Mouse (Mus musculus) gastrocnemius, postnatal 14 days (tissue): ENCODE measurements at regions not wholly inside any gene's neighbourhood (a gene's known extent, or its start where the extent isn't known, plus 50 kb on each side); places are given as distances from the start of the nearest gene placed in this dataset.
A peak's percentile ranks its signal among the peaks of the same experiment; 100 is the strongest.

Experiments
- DNase-seq: peaks from one replicate; pipeline ENCODE4 v3.0.0; 2021; ENCODE audit warnings: mixed read lengths
- intact Hi-C: fragments of 180-260 bp; cut with DNase I; formaldehyde crosslinking; loops from one replicate; pipeline ENCODE4 v1.15.1; 2025; ENCODE audit warnings: low total_unique reads

- intact Hi-C loops = no loop called here
- no peak for DNase-seq
Measured at GRCm38 (mm10) chr10:125696159-125696558, 269.8 kb upstream of the Lrig3 start.

GRCm38 (mm10) chr10:125725077-125725680 lies 240.8 kb upstream of the Lrig3 start:
- peak; percentile 58 for DNase-seq
- intact Hi-C loops = no loop called here

- DNase-seq = no peak
- intact Hi-C loops = no loop called here
Measured at GRCm38 (mm10) chr10:125725681-125726139, 240.3 kb upstream of the Lrig3 start.

DNA sequence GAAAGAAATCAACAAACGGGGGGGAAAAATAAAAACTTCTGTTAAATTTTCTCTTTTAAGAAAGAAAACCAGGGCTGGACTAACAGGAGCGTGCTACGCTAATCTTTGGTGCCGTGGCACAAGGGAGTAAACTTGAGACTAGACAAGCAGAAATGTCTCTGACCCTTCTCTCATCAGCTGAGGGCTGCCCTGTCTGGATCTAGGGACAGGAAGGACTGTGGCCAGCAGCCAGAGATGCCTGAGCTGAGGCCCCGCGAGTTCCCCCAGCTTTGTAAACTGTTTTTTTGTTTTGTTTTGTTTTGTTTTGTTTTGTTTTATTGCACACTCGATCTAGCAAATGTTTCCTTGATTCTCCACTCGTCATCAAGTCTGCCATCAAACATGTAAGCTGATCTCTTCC lies 239.4 kb upstream of the Lrig3 start:
- intact Hi-C loops = no loop called here
- peak; percentile 15 for DNase-seq

- no peak for DNase-seq
- intact Hi-C loops = no loop called here
Measured at GRCm38 (mm10) chr10:125735744-125736494, 230.0 kb upstream of the Lrig3 start.

GRCm38 (mm10) chr10:125743181-125743580 lies 222.8 kb upstream of the Lrig3 start:
- intact Hi-C loops = no loop called here
- DNase-seq = no peak

DNA sequence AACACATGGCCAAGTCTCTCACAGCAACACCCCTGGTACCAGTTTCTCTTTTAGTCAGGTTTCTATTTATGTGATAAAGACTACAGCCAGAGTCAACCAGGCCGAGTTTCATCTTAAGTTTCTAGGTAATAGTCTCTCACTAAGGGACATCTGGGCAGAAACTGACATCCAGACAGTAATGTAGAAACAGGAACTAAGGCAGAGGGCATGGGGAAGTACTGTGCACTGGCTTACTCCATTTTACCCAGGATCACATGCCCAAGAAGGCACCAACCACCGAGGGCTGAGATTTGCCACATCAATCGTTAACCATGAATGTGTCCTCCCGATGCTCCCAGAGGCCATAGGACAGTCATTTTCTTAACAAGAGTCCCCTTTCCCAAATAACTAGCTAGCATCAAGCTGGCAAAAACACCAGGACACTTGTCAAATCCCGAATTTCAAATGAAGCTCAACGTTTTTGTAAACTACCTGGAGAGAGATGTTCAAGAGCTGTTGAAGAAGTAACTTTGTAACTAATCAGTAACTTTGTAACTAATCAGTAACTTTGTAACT lies 216.9 kb upstream of the Lrig3 start:
- DNase-seq = no peak
- intact Hi-C loops = no loop called here

- DNase-seq = no peak
- intact Hi-C loops = no loop called here
Measured at GRCm38 (mm10) chr10:125752506-125753218, 213.3 kb upstream of the Lrig3 start.

DNA sequence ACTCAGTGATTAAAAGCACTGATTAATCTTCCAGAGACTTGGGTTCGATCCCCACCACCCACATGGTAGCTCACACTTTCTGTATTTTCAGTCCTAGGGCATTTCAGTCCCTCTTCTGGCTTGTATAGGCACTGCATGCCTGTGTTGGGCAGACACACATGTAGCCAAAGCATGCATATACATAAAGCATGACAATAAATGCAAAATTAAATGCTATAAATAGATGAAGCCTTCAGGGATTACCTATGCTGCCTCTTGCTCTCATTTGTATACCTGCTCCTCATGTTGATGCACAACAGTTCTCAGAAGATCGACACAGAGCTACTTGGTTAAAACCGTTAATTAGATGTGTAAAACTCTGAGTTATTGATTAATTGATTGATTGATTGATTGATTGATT lies 206.8 kb upstream of the Lrig3 start:
- intact Hi-C loops = no loop called here

GRCm38 (mm10) chr10:125762367-125763068 lies 203.4 kb upstream of the Lrig3 start:
- DNase-seq = no peak
- intact Hi-C loops = no loop called here

More for the DNA sequence above, 206.8 kb upstream of the Lrig3 start:
- DNase-seq = no peak

DNA sequence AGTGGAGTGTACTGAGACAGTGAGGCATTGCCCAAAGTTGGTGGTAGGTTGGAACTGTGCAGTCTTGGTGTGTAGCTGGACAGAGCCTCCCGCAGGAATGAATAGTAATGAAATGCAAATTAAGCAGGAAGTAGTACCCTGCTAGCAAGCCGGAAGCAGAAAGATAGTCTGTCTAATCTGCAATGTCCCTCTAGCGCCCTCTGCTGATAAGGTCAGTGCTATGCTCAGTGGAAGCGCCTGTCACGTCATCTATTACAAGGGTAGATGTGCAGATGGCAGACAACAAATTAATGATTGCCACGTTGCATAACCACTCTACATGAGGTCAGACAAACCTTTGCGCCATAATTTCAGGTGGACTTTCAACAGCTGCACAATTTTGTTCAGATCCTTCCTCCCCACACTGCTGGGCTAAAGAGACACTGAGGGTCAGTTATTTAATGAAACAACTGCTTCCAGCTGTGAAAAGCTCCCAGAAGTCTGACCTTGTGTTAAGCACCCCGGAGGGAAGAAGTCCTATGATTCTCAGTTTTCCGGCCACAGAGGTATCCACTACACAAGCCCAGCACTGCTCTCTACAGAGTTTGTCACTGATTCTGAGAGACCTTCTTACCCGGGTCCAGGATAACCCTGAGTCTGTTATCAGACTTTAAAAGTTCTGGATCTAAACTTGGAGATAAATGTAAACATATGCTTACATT lies 201.4 kb upstream of the Lrig3 start:
- intact Hi-C loops = no loop called here
- DNase-seq = no peak

DNA sequence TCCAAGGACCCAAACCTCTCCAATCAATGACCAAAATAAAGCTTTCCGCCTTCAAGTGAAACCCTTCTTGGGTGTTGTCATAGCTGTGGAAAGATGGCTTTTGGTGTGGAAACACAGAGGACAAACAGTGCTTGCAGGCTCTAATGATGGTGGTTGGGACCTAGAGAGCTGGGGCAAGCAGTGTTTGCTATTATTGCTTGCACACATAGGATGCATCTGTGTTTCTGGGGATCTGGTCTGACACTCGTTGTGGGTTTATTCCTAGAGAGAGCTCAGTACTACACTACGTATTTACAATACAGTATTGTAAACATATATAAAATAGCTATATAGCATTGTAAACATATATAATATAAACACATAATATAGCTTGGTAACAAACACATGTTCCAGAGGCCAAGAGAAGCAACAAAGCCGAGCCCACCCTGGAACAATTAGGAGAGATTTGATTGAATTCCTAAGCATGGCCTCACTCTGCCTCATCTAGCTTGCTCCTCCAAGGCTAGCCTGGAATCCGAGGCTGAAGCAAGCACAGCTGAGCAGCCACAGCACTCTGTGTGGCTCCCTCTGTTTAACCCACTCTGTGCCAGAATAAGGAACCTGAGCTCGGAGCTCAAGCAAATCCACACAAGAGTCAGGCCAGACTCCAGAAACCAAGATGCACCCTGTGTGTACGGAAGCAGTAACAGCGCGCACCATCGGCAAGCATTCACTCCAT lies 200.7 kb upstream of the Lrig3 start:
- intact Hi-C loops = no loop called here
- DNase-seq = no peak

DNA sequence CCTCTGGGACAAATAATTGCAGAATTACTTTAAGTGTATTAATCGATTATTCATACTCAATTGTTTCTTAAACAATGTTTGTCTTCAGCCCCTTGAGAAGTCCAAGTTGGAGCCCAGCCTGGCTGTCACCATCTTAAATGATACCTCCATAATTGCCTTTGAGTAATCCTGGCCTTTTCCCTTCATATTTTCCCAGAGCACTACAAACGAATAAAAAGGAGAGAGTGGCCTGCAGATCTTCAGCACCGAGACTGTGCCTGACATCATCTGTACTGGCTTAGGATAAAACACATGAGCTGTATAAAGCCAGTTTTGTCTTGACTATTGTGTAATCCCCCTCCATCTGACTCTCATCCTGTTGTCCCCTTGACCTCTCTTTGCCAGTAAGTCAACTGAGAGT lies 197.7 kb upstream of the Lrig3 start:
- DNase-seq = no peak
- intact Hi-C loops = no loop called here

- no peak for DNase-seq
- intact Hi-C loops = no loop called here
Measured at GRCm38 (mm10) chr10:125773541-125773940, 192.4 kb upstream of the Lrig3 start.

DNA sequence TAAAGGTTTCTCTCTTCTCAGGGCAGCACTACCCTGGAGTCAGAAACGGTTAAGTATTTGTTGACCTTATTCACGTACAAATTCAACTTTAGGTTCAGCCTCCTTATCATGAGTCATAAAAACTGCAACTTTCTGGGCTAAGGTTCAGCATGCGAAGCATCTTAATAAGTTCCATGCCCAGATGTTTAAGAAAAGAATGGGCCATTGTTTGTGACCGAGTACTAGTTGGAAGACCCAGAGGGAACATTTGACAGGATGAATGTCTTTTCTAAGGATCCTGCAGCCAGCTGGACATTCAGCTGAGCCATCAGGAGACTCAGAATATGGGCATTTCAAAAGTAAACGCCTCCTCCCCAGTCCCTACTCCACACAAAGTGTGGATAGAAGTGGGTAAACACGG lies 183.5 kb upstream of the Lrig3 start:
- intact Hi-C loops = loop anchor here (10.0 kb wide), 2 partner anchors 212 to 752 kb away; no protein-coding TSS in a partner anchor

DNA sequence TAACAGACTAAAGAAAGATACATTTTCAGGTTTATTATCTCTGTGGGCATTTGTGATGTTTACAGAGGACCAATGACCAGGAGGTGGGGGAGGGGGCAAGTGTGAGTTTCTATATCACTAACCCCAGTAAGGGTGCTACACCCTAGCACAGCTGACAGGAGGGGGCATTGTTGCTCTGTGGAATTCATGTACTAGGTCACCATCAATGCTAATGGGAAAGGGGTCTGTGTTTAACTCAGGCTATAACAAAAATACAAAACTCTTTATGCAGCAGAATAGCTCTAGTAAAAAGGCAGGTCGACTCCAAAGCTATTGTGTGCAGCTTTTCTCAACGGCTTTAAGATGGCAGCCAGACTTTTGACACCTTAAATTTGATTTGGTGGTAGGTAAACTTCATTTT lies 181.1 kb upstream of the Lrig3 start:
- DNase-seq = peak; percentile 40
- intact Hi-C loops = loop anchor here (10.0 kb wide), 2 partner anchors 210 to 750 kb away; no protein-coding TSS in a partner anchor

More for the DNA sequence above, 183.5 kb upstream of the Lrig3 start:
- no peak for DNase-seq

- intact Hi-C loops = loop anchor here (10.0 kb wide), 2 partner anchors 209 to 749 kb away; no protein-coding TSS in a partner anchor
- peak; percentile 9 for DNase-seq
Measured at GRCm38 (mm10) chr10:125785448-125786196, 180.3 kb upstream of the Lrig3 start.
